Mouse (Mus musculus): ENCODE measurements around the gene 4930595D18Rik.

GRCm38 (mm10) chr12:111178772-111179171, 5.5 kb downstream of the 4930595D18Rik start:
- no peak for TF ChIP-seq GATA1 (IDR thresholded peaks at IDR 0.05; ENCODE audit: low read length)
- TF ChIP-seq TAL1 (IDR thresholded peaks at IDR 0.05; ENCODE audit: low read length), result no peak

All from erythroblast, embryonic 14.5 days (primary cell).